Mouse (Mus musculus) kidney, adult 11 months (tissue): Measurements from ENCODE around the gene Dgki.

ENCODE experiments used
- DNase-seq: peaks from one replicate; pipeline ENCODE4 v3.0.0; 2022

Dgki gene

DNA sequence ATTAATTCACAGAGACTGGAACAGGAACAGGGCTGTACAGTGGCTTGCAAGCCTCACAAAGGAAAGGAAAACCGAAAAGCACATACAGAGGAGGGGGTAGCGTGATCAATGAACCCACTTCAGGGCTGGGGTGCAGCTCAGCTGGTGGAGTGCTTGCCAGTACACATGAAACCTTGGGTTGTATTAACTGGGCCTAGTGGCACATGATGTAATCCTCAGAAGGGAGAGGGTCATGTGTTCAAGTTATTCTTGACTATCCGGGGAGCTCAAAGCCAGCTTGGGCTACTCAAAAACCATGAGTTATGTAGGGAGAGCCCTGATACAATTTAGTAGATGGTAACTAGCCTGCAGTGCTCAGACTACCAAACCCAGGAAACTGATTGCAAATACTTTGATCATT lies 244.3 kb downstream of the Dgki start:
- DNase-seq: no peak

DNA sequence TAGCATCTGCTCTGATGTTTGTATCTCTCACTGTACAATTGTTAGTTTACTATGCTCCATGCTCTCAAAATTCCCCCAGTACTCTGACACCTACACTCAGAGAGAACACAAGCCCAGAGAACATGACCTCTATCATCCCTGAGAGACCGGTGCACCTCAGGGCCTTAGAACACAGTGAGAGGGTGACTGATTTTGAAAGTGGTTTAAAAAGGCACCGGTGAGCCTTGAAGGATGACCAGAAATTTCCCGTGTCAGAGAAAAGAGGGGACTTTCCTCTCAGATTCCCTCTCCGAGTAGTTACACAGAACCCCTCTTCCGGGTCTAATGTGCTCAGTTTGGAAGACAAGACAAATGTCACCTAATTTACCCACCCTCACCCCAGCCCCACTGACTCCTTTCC lies 244.9 kb downstream of the Dgki start:
- DNase-seq: no peak

DNA sequence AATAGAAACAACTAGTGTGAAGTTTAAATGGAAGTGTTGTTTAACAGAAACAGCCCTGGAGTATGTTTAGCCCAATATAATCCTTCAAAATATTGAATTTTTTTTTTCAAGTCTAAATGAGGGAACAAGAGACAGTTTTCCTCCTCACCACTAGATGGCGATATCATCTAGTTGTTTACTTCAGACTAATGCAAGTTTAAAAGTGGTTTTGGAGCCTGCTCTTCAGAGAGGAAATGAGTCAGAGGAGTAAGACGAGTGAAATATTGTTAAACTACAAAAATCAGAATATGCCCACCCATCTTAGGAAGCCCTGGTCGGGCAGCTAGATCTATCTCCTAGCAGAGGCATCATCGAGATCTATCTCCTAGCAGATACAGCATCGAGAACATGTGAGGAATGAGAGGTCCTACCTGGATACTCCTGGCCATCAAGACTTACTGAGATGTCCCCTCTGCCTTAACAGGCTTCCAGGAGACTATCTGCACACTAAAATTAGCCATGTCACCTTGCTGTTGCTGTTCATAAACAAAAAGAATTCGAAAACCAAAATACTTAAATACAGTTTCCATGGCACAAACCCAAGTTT lies 245.5 kb downstream of the Dgki start:
- DNase-seq: no peak

DNA sequence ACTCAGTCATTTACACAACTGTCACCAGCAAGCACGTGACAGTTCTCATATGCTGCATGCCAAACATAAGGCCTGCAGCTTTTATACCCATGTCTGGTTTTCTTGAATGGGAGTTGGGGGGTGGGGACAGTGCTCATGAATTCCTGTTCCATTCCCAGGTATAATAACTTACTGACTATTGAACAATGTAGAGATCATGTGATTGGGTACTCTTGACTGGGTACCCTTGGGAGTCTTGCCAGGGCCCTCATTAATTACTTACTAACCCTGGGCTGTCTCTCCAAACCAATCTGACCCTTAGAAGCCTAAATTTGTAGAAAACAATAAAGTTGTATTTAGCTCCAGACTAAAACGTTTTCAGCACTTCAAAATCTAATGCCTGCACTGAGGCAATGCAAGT lies 246.6 kb downstream of the Dgki start:
- DNase-seq: peak; percentile 26

DNA sequence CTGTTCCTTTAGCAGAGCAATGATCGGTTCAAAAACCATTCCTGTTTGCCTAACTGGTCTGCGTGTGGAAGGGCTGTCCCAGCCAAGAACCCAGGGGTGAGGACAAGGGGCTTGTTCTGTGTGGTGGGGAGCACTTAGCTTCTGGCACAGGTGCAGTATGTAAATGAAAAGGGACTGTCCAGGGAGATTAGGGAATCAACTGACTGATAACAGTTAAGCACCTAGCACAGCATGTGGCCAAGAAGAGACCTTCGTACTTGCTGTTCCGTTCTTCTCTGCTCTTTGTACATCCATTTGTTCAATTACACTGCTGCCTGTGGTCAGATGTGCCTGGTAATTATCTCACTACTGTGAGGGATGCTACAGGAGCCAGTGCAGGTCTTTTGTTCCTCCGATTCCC lies 248.3 kb downstream of the Dgki start:
- no peak for DNase-seq

DNA sequence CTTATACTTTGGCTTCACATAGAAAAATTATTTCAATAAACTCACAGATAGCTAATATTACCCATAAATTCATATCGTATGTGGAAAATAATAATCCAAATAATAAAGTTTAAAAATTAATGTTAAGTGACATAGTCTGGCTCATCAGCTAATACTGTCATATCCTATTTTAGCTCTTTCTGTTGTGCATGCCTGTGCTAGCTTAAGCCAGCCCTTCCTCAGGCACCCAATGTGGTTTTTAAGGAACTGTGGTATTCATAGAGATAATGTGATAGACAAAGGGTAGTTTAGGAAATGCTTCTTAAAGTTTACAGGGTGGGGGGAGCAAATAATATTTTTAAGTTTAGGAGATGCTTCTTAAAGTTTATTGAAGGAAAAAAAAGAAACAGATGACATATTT lies 248.8 kb downstream of the Dgki start:
- no peak for DNase-seq

DNA sequence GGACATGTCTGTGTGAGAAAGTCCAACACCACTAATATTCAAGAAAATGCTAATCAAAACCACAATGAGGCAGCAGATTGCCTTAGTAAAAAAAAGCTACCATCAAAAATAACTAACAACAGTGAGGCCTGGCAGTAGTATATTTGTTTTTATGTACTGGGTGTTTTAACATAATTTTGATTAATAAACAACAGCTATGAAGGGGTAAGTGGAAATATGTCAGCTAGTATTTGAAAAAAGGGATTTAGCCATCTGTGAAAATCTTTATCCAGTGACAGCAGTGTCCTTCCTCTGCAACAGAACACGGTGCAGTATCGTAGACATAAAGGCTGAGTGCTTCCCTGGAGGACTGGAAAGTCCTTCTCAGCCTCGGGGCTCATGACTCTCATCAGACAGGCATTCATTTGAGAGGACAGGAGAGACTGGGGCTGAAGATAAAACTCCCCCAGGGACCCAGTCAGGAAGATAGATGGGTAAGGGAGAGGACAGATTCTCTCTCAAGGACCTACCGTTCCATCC lies 252.3 kb downstream of the Dgki start:
- DNase-seq: no peak

DNA sequence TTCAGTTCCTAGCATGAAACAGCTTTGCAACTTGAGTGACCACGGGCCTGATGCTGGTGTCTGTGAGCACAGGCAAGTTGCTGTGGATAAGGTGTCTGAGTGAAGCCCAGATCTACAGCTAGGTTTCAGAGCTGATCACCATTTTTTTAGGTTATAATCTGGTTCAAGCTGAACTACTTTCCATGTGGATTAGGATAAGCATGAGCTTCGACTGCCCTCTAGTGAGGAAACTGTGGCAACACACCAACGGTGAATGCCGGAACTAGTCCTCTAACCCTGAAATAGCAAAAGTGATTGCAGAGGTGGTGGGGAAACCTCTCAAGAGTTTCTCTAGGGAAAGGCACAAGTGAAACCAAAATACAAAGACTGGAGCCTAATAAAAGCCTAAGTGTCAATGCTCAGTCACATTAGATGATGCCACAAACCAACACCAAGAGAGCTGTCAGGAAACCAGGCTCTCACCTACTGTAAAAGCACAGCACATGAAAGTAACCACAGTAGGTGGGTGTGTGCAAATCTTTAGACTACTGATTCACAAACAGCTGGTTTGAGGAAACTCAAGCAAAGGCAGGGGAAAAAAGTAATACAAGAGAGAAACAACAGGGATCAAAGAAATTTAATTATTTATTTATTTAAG lies 253.7 kb downstream of the Dgki start:
- DNase-seq: peak; percentile 32

DNA sequence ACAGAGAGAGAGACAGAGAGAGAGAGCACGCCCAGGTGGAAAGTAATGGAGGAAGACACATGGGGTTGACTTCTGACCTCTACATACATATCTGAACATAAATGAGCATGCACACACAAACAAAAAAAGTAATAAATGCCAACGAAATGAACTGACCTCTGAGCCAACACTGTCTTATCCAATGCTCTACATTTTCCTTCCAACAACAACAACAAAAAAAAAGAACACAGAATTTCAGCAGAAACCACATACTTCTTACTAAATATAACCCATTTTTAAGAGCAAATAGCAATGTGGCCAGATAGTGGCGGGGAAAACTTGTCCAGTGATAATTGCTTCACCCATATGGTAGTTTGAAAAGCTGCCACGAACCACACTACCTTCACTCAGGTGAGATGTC lies 255.2 kb downstream of the Dgki start:
- no peak for DNase-seq

DNA sequence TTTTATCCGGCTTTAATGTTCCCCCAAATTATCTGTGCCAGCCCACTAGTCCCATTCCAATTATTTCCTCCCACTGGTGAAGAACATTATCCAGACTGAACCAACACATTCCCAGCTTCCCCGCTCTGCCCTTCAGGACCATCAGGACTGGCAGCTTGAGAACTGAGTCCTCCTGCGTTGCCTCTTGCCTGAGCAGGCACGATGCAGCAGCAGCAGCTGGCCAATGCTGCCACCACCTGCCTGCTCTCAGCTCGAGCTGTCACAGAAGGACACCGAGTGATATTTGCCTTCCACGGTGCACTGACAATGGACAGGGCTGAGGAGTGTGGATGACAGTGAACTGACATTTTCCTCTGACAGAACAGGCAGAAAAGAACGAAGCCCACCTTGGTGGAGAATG lies 261.5 kb downstream of the Dgki start:
- DNase-seq: no peak

DNA sequence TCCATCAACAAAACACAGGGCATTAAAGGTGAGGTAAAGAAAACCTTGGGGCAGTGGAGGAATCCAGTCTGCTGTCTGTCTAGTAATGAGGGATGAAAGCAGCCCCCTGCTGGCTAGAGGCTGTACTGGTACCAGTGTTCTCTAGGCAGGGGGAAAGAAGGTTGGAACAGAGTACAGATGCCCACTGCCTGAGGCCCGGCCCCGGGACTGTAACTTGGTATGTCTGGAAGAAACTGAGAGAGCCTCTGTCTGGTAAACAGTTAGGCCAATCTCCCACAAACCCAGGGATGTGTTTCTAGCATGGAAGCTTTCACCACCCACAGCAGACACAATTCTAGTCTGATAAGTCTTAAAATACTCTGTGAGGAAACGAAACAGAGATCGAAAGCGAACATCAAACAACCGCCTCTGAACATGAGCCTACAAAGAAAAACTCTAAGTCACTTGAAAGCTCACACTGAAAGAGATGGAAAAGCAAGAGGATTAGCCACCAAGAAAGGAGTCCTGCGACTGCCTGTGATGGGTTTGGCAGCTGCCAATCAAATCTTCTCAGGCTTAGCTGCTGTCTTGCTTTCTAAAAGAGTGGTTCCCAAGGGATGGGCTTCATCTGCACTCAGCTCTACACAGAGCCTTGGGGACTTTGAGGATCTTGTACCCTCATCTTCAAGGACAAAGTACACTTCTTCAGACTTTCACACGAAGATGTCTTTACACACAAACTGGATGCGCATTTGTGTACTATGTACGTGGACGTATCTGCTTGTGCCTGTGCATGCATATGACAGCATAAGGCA lies 262.7 kb downstream of the Dgki start:
- DNase-seq: peak; percentile 6

DNA sequence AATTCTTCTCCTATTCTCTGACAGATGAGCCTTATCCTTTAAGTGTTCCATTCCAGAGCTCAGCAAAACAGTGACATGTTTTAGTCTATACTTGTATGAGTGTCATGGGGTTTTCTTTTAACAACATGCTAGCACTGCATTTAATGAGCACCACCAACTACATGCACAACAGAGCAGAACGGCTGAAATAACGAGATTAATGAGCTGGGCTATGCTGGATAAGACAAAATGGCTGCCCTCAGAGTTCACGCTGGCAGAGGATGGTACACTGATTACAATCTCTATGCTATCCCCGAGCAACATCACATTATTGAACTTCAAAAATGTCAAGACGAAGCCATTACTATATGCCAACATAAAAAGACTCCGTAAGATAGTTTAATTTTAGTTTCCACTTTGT lies 264.3 kb downstream of the Dgki start:
- DNase-seq: no peak

DNA sequence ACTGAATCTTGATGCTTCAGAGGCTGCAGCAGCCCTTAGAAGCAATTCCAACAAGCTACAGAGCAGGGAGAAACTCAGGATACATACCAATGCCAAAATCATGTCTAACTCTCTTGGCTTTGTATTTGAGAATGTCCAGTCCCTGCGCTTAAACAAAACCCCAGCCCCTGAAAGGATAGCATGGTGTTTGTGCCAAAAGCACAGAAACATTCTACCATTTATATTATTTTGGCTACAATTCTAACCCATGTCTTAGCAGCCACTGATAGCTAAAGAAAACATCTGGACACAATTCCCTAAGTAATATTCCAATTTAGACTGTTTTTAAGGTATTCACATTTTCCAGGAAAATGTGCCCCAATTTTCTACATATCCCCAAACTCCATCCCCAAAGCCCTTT lies 269.0 kb downstream of the Dgki start:
- no peak for DNase-seq

DNA sequence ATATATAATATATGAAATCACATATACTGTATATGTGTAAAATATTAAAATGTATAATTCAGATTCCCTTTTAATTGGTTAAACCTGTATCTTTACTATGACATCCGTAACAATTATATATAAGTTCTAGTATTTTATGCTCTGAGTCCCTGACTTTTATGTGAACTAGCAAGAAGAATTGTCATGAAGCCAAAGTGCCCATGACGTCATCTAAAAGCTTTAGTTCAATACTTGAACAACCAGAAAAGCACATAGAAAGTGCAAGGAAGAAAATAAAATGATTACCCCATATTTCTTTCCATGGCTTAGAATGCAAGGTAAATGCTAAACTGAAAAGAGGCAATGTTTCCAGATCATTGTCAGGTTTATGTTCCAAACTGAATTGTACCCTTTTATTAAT lies 269.6 kb downstream of the Dgki start:
- no peak for DNase-seq

DNA sequence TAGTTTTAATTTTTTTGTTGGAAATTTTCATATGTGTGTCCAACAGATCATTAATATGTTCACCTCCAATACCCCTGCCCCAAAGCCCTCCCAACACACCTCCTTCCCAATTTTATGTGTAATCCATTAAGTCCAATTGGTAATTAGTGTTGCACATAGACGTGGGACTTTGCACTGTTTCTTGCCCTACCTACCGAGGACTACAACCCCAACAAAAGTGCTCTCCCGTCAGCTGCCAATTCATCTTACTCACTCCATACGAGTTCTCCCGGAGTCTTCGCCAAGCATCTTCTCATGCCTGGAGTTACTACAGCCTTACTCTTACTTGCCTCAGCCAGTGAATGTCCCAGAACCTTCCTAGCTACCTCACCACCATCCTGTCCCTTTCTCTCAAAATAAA lies 271.1 kb downstream of the Dgki start:
- peak; percentile 49 for DNase-seq

DNA sequence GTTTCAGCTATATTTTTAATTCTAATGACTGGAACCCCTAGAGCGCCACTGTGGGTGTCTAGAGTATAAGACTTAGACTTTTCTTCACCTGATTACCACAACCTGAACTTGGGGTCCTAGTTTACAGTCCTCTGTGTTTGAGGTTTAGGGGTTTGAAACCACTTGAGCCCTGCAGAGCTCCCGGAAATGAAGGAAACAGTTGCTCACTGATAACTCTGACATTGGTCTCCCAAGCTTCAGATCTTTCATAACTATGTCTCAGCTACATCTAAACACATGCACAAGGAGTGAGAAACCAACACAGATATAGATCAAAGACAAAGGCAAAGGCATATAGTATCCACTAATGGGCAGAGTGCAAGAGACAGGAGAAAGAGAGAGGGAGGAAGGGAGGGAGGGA lies 271.7 kb downstream of the Dgki start:
- DNase-seq: no peak

DNA sequence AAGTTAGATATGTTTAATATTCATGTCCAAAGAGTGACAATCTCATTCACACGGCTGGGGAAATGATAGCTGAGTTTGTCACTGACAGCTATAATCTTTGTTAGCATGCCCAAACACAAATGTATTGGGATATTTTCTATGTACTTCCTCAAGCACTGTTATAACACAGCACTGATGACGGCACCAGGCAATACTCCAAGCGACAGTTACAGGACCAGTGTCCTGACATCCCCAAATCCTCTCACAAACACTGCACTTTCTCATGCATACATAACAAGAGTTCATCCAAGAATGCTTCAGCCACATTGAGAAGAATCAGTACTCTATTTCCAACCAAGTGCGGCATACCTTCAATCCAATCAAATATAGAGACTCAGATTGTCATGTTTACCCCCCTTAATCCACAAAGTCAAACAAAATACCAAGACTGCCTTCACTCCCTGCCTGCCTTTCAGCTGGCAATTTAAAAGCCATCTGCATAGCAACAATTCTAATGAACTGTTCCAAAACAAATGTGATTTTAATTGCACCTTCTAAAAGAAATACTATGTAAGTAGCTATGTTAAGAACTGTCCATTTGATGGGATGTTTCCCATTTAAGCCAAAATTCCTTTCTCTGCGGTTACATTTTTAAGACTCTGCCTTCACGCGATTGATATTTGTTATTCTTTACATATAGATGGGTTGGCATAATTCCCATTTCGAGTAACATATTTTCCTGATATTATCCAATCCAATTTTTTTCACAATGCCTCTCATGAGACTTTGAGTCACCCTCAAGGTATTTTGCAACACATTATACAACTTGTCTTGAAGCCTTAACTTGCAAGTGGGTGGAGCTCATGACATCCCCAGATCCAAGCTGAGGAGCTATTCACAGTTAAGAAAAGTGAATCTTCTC lies 273.4 kb downstream of the Dgki start:
- DNase-seq: no peak

DNA sequence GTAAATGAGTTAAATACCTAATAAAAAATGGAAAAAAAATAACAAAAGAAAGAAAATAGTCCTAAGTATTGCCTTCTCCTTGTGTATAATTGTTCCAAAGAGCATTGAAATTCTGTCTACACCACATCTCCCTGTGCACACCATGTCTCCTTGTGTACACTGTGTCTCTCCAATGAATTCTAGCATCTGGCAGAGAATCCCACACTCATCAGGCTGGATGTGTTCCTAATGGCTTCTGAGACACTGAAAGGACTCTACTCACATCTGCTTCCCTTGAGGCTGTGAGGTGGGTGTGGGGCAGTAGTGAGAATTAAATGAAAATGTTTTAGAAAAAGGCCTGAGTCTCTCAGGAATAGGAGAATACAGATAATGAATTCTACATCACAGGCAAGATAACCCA lies 283.9 kb downstream of the Dgki start:
- no peak for DNase-seq

DNA sequence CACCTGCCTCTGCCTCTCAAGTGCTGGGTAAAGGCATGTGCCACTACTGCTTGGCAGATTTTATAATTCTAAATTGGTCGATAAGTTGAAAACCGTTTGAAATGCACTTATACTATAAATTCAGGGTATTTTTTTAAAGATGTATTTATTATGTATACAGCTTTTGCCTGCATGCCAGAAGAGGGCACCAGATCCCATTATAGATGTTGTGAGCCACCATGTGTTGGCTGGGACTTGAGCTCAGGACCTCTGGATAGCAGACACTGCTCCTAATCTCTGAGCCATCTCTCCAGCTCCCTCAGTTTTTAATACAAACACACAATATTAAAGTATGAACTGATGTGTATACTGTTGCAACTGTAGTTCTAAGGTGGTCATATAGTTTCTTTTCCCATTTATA lies 288.4 kb downstream of the Dgki start:
- no peak for DNase-seq

DNA sequence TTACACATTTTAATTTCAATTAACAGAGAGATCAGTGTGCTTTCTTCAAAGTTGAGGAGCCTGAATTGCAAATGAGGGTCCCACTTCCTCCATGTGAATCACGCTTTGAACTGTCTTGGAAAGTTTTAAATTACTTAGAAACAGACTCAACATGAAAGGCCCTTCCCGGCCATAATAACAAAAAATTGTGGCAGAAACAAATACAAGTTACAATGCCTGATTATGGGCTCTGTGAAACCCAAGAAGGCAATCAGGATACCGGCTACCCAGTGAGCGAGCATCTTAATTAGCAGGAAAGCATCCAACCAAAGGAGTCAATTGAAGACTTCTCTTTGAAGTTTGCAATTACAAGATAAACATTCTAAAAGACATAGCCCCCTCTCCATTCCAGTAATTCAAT lies 292.4 kb downstream of the Dgki start:
- DNase-seq: no peak

DNA sequence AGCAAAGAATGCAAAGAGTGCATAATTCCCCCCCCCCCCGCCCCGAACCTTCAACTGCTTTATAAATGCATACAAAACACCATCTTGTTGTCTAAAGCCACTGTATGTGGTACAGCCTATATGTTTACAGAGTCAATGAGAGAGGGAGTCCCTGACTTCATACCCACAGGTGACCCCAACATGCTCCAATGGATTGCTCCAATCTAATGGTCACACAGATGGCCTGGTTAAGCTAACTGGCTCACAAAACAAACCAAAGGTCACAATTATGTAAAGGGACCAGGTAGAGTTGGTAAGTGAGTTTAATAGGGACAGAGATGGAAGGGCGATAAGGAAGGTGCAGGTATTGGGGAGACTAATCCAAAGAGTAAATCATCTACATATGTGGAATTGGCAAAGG lies 295.1 kb downstream of the Dgki start:
- no peak for DNase-seq

DNA sequence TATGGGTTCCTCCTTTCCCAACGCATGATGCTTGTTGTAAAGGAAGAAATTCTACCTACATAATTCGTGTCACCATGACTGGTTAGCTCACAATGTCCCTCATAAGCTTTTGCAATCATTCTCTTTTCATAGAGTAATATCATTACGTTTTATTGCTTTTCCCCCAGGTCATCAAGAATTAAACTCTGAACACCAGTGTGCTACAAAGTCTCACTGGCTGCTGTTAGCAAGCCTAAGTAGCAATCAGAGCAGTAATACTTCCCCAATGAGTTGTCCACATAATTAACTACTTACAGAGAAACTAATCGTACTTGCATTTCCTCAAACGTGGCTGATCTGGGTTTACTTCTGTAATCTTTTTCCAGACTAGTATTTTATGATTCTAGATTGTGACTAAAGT lies 296.7 kb downstream of the Dgki start:
- DNase-seq: no peak

DNA sequence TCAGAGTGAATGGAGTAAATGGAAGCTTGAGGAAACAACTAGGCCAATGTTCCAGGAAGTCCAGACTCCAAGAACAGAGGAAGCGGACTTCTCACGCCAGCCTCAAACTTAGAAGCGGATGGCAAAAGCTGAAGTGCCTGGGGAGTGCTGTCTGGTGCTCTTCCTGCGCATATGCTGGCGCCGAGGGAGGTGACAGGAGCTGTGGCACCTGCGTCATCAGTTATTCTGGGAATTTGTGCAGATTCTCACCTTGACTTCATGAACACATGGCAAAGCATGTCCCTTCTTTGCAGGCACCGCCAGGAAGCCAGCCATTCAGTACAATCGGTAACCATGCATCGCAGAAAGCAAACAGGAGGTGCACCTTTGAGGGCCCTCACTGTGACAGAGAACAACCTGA lies 301.0 kb downstream of the Dgki start:
- no peak for DNase-seq
